ENCODE assay signal across 8 mouse cellular contexts in genomic region chr5:74260378-74260809, GRCm38 (mm10).
DNase-seq lines count a peak whose midpoint lies in the region; ATAC-seq lines count a peak whose summit lies in the region.

No protein-coding gene starts in this region.

- H3K27me3 ChIP-seq in midbrain, embryonic 11.5 days (ENCODE audit: control insufficient read depth, insufficient read depth, low read length), result no peaks in the 10 kb centered on the region
- no peaks in the 10 kb centered on the region for H3K27me3 ChIP-seq in midbrain, embryonic 15.5 days (replicated peaks)
- H3K27me3 ChIP-seq in forebrain, embryonic 11.5 days (ENCODE audit: control insufficient read depth, insufficient read depth, low read length), result no peaks in the 10 kb centered on the region
- H3K27me3 ChIP-seq in intestine, embryonic 14.5 days (replicated peaks; ENCODE audit: control insufficient read depth, insufficient read depth, low read length), result no peaks in the 10 kb centered on the region

- H3K4me2 ChIP-seq in midbrain, embryonic 11.5 days, result no peak overlapping the region
- H3K4me2 ChIP-seq in midbrain, embryonic 15.5 days, result no peak overlapping the region
- H3K4me2 ChIP-seq in forebrain, embryonic 11.5 days (ENCODE audit: low read depth, low read length, severe bottlenecking), result no peak overlapping the region
- H3K4me2 ChIP-seq in intestine, embryonic 14.5 days (ENCODE audit: low read length), result no peak overlapping the region; the same call in 1 of the 2 replicates

- ATAC-seq in midbrain, embryonic 11.5 days (ENCODE audit: low FRiP score), result 0 out of 2 replicates have a peak, but pooled peaks have one; percentile 22
- no peak for ATAC-seq in midbrain, embryonic 15.5 days (replicated peaks)
- 0 out of 2 replicates have a peak, but pooled peaks have one; percentile 27 for ATAC-seq in forebrain, embryonic 11.5 days (replicated peaks; ENCODE audit: low FRiP score)
- peak; percentile 73 for ATAC-seq in intestine, embryonic 14.5 days (replicated peaks; ENCODE audit: low FRiP score, low TSS enrichment, low read depth)

- peak; percentile 83 for DNase-seq in midbrain, embryonic 11.5 days (ENCODE audit: low spot score, missing footprints)
- DNase-seq in forebrain, embryonic 11.5 days (ENCODE audit: low spot score), result peak; percentile 54
- DNase-seq in intestine, embryonic 14.5 days (ENCODE audit: low spot score), result peak; percentile 70
- peak; percentile 28 for DNase-seq in lung, postnatal 25 days (ENCODE audit: low spot score)
- DNase-seq in thymus, postnatal 0 days (ENCODE audit: low spot score), result peak; percentile 90
- DNase-seq in ovary, postnatal 36 days (ENCODE audit: low spot score), result no peak
- no peak for DNase-seq in kidney, postnatal 10 days

- peaks cover 2% of the 10 kb centered on the region for H3K4me1 ChIP-seq in midbrain, embryonic 11.5 days (ENCODE audit: control insufficient read depth, insufficient read depth, low read length)
- 0 out of 2 replicates have a peak, but pooled peaks cover 5% of the 10 kb centered on the region for H3K4me1 ChIP-seq in midbrain, embryonic 15.5 days
- peaks cover 13% of the 10 kb centered on the region for H3K4me1 ChIP-seq in forebrain, embryonic 11.5 days (replicated peaks; ENCODE audit: control insufficient read depth, insufficient read depth, low read length)
- H3K4me1 ChIP-seq in intestine, embryonic 14.5 days (replicated peaks; ENCODE audit: control insufficient read depth, insufficient read depth, low read length), result peaks cover 21% of the 10 kb centered on the region

- no peaks in the 10 kb centered on the region for H3K36me3 ChIP-seq in midbrain, embryonic 11.5 days (ENCODE audit: control insufficient read depth, insufficient read depth, low read length)
- H3K36me3 ChIP-seq in midbrain, embryonic 15.5 days (replicated peaks), result no peaks in the 10 kb centered on the region
- H3K36me3 ChIP-seq in forebrain, embryonic 11.5 days (ENCODE audit: control insufficient read depth, insufficient read depth, low read length), result no peaks in the 10 kb centered on the region
- H3K36me3 ChIP-seq in intestine, embryonic 14.5 days (ENCODE audit: control insufficient read depth, insufficient read depth, low read length), result no peaks in the 10 kb centered on the region

- no peaks in the 10 kb centered on the region for H3K9me3 ChIP-seq in midbrain, embryonic 11.5 days (ENCODE audit: control insufficient read depth, low read length)
- no peaks in the 10 kb centered on the region for H3K9me3 ChIP-seq in midbrain, embryonic 15.5 days
- H3K9me3 ChIP-seq in forebrain, embryonic 11.5 days (ENCODE audit: control insufficient read depth, low read length), result no peaks in the 10 kb centered on the region
- no peaks in the 10 kb centered on the region for H3K9me3 ChIP-seq in intestine, embryonic 14.5 days (ENCODE audit: control insufficient read depth, low read length)

- no peak overlapping the region for H3K4me3 ChIP-seq in midbrain, embryonic 11.5 days (ENCODE audit: low read depth, low read length)
- H3K4me3 ChIP-seq in midbrain, embryonic 15.5 days, result no peak overlapping the region
- H3K4me3 ChIP-seq in forebrain, embryonic 11.5 days (ENCODE audit: low read depth, low read length), result no peak overlapping the region
- H3K4me3 ChIP-seq in intestine, embryonic 14.5 days (ENCODE audit: low read depth, low read length), result no peak overlapping the region

- WGBS in midbrain, embryonic 11.5 days, result 65% methylated on average over 9 of the region's 9 CpGs
- 54% methylated on average over 9 of the region's 9 CpGs for WGBS in midbrain, embryonic 15.5 days
- WGBS in forebrain, embryonic 11.5 days, result 64% methylated on average over 9 of the region's 9 CpGs
- WGBS in intestine, embryonic 14.5 days, result 14% methylated on average over 9 of the region's 9 CpGs

- no peak overlapping the region for H3K9ac ChIP-seq in midbrain, embryonic 11.5 days (ENCODE audit: low read length)
- H3K9ac ChIP-seq in midbrain, embryonic 15.5 days, result no peak overlapping the region
- H3K9ac ChIP-seq in forebrain, embryonic 11.5 days (ENCODE audit: low read length), result no peak overlapping the region
- no peak overlapping the region for H3K9ac ChIP-seq in intestine, embryonic 14.5 days (ENCODE audit: low read length)

- H3K27ac ChIP-seq in midbrain, embryonic 11.5 days (ENCODE audit: low read depth, low read length), result no peak overlapping the region
- no peak overlapping the region for H3K27ac ChIP-seq in midbrain, embryonic 15.5 days
- no peak overlapping the region for H3K27ac ChIP-seq in forebrain, embryonic 11.5 days (ENCODE audit: low read depth, low read length)
- H3K27ac ChIP-seq in intestine, embryonic 14.5 days (ENCODE audit: low read depth), result peak overlapping the region; percentile 78

Comparison
In these comparisons a context has a peak if more than half of its experiments do, and no peak if none do; other contexts are left out.
1. DNase-seq: peak in midbrain, embryonic 11.5 days (single experiment), forebrain, embryonic 11.5 days (single experiment), intestine, embryonic 14.5 days (single experiment), lung, postnatal 25 days (single experiment) and thymus, postnatal 0 days (single experiment); none in ovary, postnatal 36 days (single experiment) and kidney, postnatal 10 days (single experiment).